Mouse (Mus musculus) neural tube, embryonic 10.5 days (tissue): ENCODE results near the gene Rrp8.

Experiments used
- DNase-seq: peaks from one replicate; pipeline ENCODE4 v3.0.0-alpha.2; 2017; ENCODE audit warnings: low spot score; ENCODE audit errors: extremely low spot score

Rrp8 gene

GRCm38 (mm10) chr7:105736911-105737521 is at the start of gene Rrp8:
Gene Rrp8, minus strand, starts transcription at chr7:105737385.
- no peak for DNase-seq

GRCm38 (mm10) chr7:105786506-105787284 is 49.5 kb upstream of the Rrp8 start:
- peak; percentile 45 for DNase-seq

GRCm38 (mm10) chr7:105784556-105784955 is 47.4 kb upstream of the Rrp8 start:
- no peak for DNase-seq

GRCm38 (mm10) chr7:105783861-105784260 is 46.7 kb upstream of the Rrp8 start:
- DNase-seq = no peak

GRCm38 (mm10) chr7:105778553-105779265 is 41.5 kb upstream of the Rrp8 start:
- no peak for DNase-seq

GRCm38 (mm10) chr7:105777797-105778552 is 40.8 kb upstream of the Rrp8 start:
- DNase-seq = peak; percentile 84

GRCm38 (mm10) chr7:105777316-105777715 is 40.1 kb upstream of the Rrp8 start:
- DNase-seq = no peak

DNA sequence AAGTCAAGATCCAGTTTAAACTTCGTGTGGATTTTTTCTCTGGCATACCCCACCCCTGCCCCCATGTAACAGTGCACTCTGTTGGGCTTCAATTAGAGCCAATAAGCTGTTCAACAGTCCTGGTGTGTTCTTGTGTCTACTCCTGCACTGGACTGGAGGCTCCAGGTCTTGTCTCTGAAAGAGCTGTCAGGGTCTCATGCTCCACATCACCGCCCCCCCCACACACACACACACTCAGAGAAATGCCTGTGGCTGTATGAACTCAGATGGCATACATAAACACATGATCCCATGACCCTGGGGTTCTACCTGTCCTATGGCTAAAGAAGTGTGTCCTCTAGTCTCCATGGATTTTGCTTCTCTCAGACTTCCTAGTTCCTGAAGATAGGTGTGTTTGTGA is 38.8 kb upstream of the Rrp8 start:
- DNase-seq = no peak

DNA sequence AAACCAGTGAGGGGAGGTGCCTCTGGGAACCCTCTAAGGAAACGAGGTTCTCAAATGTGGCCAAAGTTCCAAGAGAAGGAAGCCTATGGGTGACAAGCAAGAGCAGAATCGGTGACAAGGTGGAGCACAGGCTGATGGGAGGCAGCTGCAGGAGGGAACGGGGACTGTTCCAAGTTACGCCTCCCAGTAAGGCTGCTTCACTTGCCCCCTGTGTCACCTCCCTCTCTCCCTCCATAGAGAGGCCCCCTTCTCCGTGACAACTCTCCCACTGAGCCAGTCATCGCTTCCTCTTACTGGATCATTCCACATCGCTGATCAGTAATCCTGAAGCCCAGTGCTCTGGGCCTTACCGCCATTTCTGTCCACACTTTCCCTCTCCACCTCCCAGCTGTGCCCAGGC is 37.5 kb upstream of the Rrp8 start:
- DNase-seq = no peak

GRCm38 (mm10) chr7:105773041-105773440 is 35.9 kb upstream of the Rrp8 start:
- no peak for DNase-seq

GRCm38 (mm10) chr7:105772331-105772730 is 35.1 kb upstream of the Rrp8 start:
- DNase-seq = no peak

DNA sequence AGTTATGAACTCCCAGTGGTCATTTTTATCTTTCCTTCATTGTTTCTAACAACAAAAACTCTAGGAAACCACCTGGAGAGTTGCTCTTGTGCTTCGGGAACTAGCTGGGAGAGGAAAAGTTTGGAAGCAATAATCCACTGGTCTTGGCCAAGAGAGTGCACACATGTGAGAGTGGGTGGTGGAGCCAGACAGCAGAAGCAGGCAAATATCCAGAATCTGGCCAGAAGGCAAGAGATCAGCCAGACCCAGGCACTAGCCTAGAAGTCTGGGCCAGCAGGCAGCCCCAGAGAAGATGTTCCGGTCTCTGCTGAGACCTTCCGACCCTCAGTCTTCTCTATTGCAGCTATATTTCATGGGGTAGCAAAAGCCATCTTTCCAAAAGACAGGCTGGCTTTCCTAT is 32.8 kb upstream of the Rrp8 start:
- DNase-seq = no peak

DNA sequence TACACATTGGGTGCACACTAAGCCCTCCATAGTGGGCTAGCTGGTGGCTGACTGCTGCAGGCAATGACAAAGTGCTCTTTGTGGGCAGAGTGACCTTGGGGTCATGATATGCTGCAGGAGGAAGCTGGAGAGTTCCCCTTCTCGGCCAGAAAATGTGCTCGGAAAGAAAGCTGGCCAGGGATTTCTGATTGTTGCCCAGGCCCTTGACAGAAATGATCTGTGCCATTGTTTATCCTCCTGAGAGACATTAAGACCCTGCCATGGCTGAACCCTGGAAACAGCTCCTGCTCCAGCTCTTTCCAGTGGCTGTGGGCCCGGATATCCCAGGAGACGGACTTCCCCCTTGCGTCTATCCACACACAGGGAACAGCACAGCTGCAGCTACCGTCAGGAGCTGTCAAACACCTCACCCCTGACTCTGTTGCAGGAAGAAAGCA is 30.6 kb upstream of the Rrp8 start:
- peak; percentile 42 for DNase-seq

DNA sequence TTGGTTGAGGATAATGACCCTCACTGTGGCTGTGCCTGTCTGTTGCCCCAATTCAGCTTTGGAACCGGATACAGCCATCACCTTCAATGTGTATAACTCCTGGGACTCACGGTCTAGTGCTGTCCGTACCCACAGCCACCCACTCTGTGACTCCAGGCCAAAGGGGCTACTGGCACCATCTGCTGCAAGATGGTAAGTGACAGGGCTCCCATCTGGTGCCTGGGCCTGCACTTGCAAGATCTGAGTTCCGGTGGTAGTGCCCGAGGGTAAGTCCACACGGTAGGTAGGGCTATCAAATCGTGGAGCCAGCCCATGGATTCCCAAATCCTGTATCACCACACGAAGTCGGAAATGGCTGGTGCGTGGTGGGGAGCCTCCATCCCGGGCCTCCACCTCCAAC is 27.1 kb upstream of the Rrp8 start:
- DNase-seq = no peak

GRCm38 (mm10) chr7:105762517-105763270 is 25.5 kb upstream of the Rrp8 start:
- DNase-seq = no peak

GRCm38 (mm10) chr7:105761813-105762484 is 24.8 kb upstream of the Rrp8 start:
- no peak for DNase-seq

DNA sequence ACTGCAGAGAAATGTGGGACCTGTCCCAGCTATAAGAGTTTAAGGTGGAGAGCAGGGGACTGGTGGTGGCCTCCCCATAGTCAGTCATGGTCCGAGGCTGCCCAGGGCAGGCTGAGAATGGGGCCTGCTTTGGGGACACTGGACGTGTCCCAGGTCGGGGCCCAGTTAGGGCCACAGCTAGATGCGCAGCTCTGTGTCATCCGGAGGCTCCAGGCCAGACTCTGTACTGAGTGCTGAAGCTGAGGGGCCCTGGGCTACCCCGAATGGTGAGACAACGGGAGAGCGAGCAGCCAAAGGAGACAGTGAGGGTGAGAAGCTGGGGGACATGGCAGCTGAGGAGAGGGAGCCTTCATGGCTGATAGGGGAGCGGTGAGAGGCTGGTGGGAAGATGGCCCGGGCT is 16.1 kb upstream of the Rrp8 start:
- no peak for DNase-seq

GRCm38 (mm10) chr7:105752716-105753115 is 15.5 kb upstream of the Rrp8 start:
- no peak for DNase-seq

- DNase-seq = peak; percentile 85
These were observed 14.6 kb upstream of the Rrp8 start, which contains the start of gene Tpp1 for GRCm38 (mm10) chr7:105751491-105752433. Gene Tpp1, minus strand, starts transcription at chr7:105752235.
